Mouse (Mus musculus) forebrain, embryonic 11.5 days (tissue): ENCODE results near the gene Aup1. TPM values are rescaled to one million over a fixed set of nuclear protein-coding genes. Genes with fewer than 3 reads are reported as not detected.
A peak's percentile ranks its signal among the peaks of the same experiment; 100 is the strongest.

Experiments used
- ATAC-seq: fragments of 200-750 bp; cut with Nextera tagmentation; replicated peaks from 2 replicates; pipeline ENCODE4 v1.8.0; 2017; ENCODE audit warnings: moderate TSS enrichment; ENCODE audit not compliant: low FRiP score
- DNase-seq: peaks from one replicate; pipeline ENCODE4 v3.0.0-alpha.2; 2017; ENCODE audit warnings: low spot score
- H3K27ac ChIP-seq: fragments of 300-500 bp; sonication (generic); 2 replicates; pipeline ENCODE4 v1.5.1; 2014; ENCODE audit warnings: low read depth, low read length
- H3K27me3 ChIP-seq: fragments of 300-500 bp; sonication (generic); 2 replicates; pipeline ENCODE4 v1.6.1; 2014; ENCODE audit warnings: mild to moderate bottlenecking, low read length, mixed read lengths; ENCODE audit not compliant: control insufficient read depth, insufficient read depth
- H3K36me3 ChIP-seq: fragments of 300-500 bp; sonication (generic); 2 replicates; pipeline ENCODE4 v1.6.1; 2014; ENCODE audit warnings: mild to moderate bottlenecking, low read length, moderate library complexity, mixed read lengths; ENCODE audit not compliant: control insufficient read depth, insufficient read depth
- H3K4me1 ChIP-seq: fragments of 300-500 bp; sonication (generic); replicated peaks from 2 replicates; pipeline ENCODE4 v1.6.1; 2014; ENCODE audit warnings: low read length, mixed read lengths; ENCODE audit not compliant: control insufficient read depth, insufficient read depth
- H3K4me2 ChIP-seq: fragments of 300-500 bp; sonication (generic); 2 replicates; pipeline ENCODE4 v1.6.1; 2014; ENCODE audit warnings: low read depth, mild to moderate bottlenecking, low read length, moderate library complexity, mixed read lengths; ENCODE audit not compliant: severe bottlenecking
- H3K4me3 ChIP-seq: fragments of 300-500 bp; sonication (generic); 2 replicates; pipeline ENCODE4 v1.5.1; 2014; ENCODE audit warnings: low read depth, low read length
- H3K9ac ChIP-seq: fragments of 300-500 bp; sonication (generic); 2 replicates; pipeline ENCODE4 v1.6.1; 2014; ENCODE audit warnings: low read length
- H3K9me3 ChIP-seq: fragments of 300-500 bp; sonication (generic); 2 replicates; pipeline ENCODE4 v1.6.1; 2016; ENCODE audit warnings: low read length, mixed read lengths; ENCODE audit not compliant: control insufficient read depth
- WGBS: fragments of 180-500 bp; shearing (Covaris S2); extraction: QIAGEN DNeasy Blood & Tissue Kit; methylation state at CpG from one replicate; pipeline ENCODE4 v1.1.7; 2014; 5-methylcytosine and 5-hydroxymethylcytosine counted together
- polyA plus RNA-seq: library from polyadenylated mRNA; unstranded; fragments of >200 nt; fragmentation: Nextera tagmentation; extraction: Ambion mirVana; gene quantifications from 2 replicates; pipeline ENCODE4 v1.2.1, GENCODE M21; 2014

The Aup1 gene
- polyA plus RNA-seq, 1 experiment from 2014 or later = 125 TPM

GRCm38 (mm10) chr6:83049367-83049766 is 5.0 kb upstream of the Aup1 start:
- H3K27ac ChIP-seq = no peak overlapping the region
- H3K27me3 ChIP-seq = no peaks in the 10 kb centered on the region
- H3K4me2 ChIP-seq = no peak overlapping the region
- ATAC-seq (no peak), DNase-seq (no peak)
- H3K36me3 ChIP-seq = peaks cover 2% of the 10 kb centered on the region; the same call in 1 of the 2 replicates
- H3K4me1 ChIP-seq = peaks cover 6% of the 10 kb centered on the region; the same call in 1 of the 2 replicates
- no peak overlapping the region for H3K9ac ChIP-seq
- H3K4me3 ChIP-seq = no peak overlapping the region
- H3K9me3 ChIP-seq = no peaks in the 10 kb centered on the region
- WGBS = 75% methylated on average over 10 of the region's 10 CpGs

- 3% methylated on average over 26 of the region's 26 CpGs for WGBS
- peak; percentile 2; the same call in 1 of the 2 replicates for ATAC-seq
- peaks cover 2% of the 10 kb centered on the region; the same call in 1 of the 2 replicates for H3K36me3 ChIP-seq
These were observed 973 bp upstream of the Aup1 start for GRCm38 (mm10) chr6:83053136-83053960.

GRCm38 (mm10) chr6:83054871-83055431 is 630 bp downstream of the Aup1 start, which contains the start of gene Htra2:
Gene Htra2 (minus strand): TSS chr6:83055273.
- H3K27ac ChIP-seq = peak within 1 kb of the TSS; percentile 70
- peak within 1 kb of the TSS; percentile 90 for H3K9ac ChIP-seq
- DNase-seq = no peak
- H3K4me2 ChIP-seq = peak within 1 kb of the TSS; percentile 84
- ATAC-seq = peak; percentile 37
- WGBS = under 1% methylated on average over 50 of the region's 50 CpGs
- peak within 1 kb of the TSS; percentile 98 for H3K4me3 ChIP-seq
- H3K4me1 ChIP-seq = peaks cover 11% of the 10 kb centered on the region
- no peaks in the 10 kb centered on the region for H3K9me3 ChIP-seq
- H3K27me3 ChIP-seq = no peaks in the 10 kb centered on the region
- H3K36me3 ChIP-seq = peaks cover 2% of the 10 kb centered on the region; the same call in 1 of the 2 replicates

More at GRCm38 (mm10) chr6:83053136-83053960, 973 bp upstream of the Aup1 start:
- H3K9ac ChIP-seq = peak overlapping the region; percentile 90
- H3K4me1 ChIP-seq = peaks cover 11% of the 10 kb centered on the region
- DNase-seq = peak; percentile 67
- H3K27ac ChIP-seq = peak overlapping the region; percentile 31; the same call in 1 of the 2 replicates
- H3K4me3 ChIP-seq = peak overlapping the region; percentile 98
- H3K9me3 ChIP-seq = no peaks in the 10 kb centered on the region
- H3K27me3 ChIP-seq = no peaks in the 10 kb centered on the region
- peak overlapping the region; percentile 84 for H3K4me2 ChIP-seq

GRCm38 (mm10) chr6:83057790-83058189 is 3.5 kb downstream of the Aup1 start, which contains the start of gene Dqx1:
Gene Dqx1 (plus strand): TSS chr6:83057844.
- Histone ChIP-seq H3K9me3 (no peaks in the 10 kb centered on the region), H3K27ac (no peak within 1 kb of the TSS), H3K9ac (no peak within 1 kb of the TSS), H3K36me3 (no peaks in the 10 kb centered on the region), H3K27me3 (peaks cover 5% of the 10 kb centered on the region; the same call in 1 of the 2 replicates), H3K4me3 (no peak within 1 kb of the TSS), H3K4me2 (no peak within 1 kb of the TSS), H3K4me1 (peaks cover 11% of the 10 kb centered on the region)
- ATAC-seq (no peak), DNase-seq (no peak)
- WGBS = 49% methylated on average over 3 of the region's 3 CpGs

- Histone ChIP-seq H3K4me1 (peaks cover 6% of the 10 kb centered on the region), H3K9me3 (no peaks in the 10 kb centered on the region), H3K4me3 (no peak overlapping the region), H3K4me2 (no peak overlapping the region), H3K27ac (no peak overlapping the region), H3K9ac (no peak overlapping the region), H3K27me3 (peaks cover 13% of the 10 kb centered on the region), H3K36me3 (no peaks in the 10 kb centered on the region)
- no peak for DNase-seq
- ATAC-seq = no peak
- WGBS = 92% methylated on average over 2 of the region's 2 CpGs
These were observed 4.4 kb downstream of the Aup1 start for GRCm38 (mm10) chr6:83058725-83059124.

GRCm38 (mm10) chr6:83065995-83066394 is 11.7 kb downstream of the Aup1 start:
- WGBS = 37% methylated on average over 8 of the region's 8 CpGs
- ATAC-seq = no peak

GRCm38 (mm10) chr6:83066441-83066840 is 12.1 kb downstream of the Aup1 start:
- Histone ChIP-seq H3K36me3 (no peaks in the 10 kb centered on the region), H3K27me3 (peaks cover 88% of the 10 kb centered on the region), H3K4me3 (no peak overlapping the region), H3K27ac (no peak overlapping the region), H3K4me2 (no peak overlapping the region), H3K9me3 (no peaks in the 10 kb centered on the region), H3K9ac (no peak overlapping the region), H3K4me1 (peaks cover 14% of the 10 kb centered on the region; the same call in 1 of the 2 replicates)
- DNase-seq (no peak), ATAC-seq (no peak)
- WGBS = 24% methylated on average over 6 of the region's 6 CpGs

More at GRCm38 (mm10) chr6:83065995-83066394, 11.7 kb downstream of the Aup1 start:
- H3K4me3 ChIP-seq = no peak overlapping the region
- no peaks in the 10 kb centered on the region for H3K36me3 ChIP-seq
- H3K27ac ChIP-seq = no peak overlapping the region
- peaks cover 83% of the 10 kb centered on the region for H3K27me3 ChIP-seq
- no peaks in the 10 kb centered on the region for H3K9me3 ChIP-seq
- H3K9ac ChIP-seq = no peak overlapping the region
- H3K4me1 ChIP-seq = peaks cover 14% of the 10 kb centered on the region; the same call in 1 of the 2 replicates
- no peak for DNase-seq
- H3K4me2 ChIP-seq = no peak overlapping the region

- Histone ChIP-seq H3K9ac (no peak overlapping the region), H3K27ac (no peak overlapping the region), H3K4me1 (peaks cover 14% of the 10 kb centered on the region; the same call in 1 of the 2 replicates), H3K36me3 (no peaks in the 10 kb centered on the region), H3K27me3 (peaks cover 97% of the 10 kb centered on the region), H3K4me2 (no peak overlapping the region), H3K4me3 (no peak overlapping the region), H3K9me3 (no peaks in the 10 kb centered on the region)
- WGBS = 4% methylated on average over 8 of the region's 8 CpGs
- DNase-seq = no peak
- no peak for ATAC-seq
These were observed 13.9 kb downstream of the Aup1 start for GRCm38 (mm10) chr6:83068221-83068620.
